Mouse (Mus musculus) bone marrow macrophage, adult 2 months (primary cell): ENCODE results near the gene Ost4.

Experiments
- CTCF ChIP-seq: IDR thresholded peaks from 2 replicates; pipeline ENCODE4 v1.5.1; 2012; ENCODE audit warnings: low read depth, mild to moderate bottlenecking, low read length, moderate library complexity
- POLR2A ChIP-seq: IDR thresholded peaks from 2 replicates; pipeline ENCODE4 v1.6.1; 2012; ENCODE audit warnings: mild to moderate bottlenecking, low read depth, low read length, borderline replicate concordance

- TF ChIP-seq CTCF (no peak), POLR2A (no peak)
Measured at GRCm38 (mm10) chr5:30914101-30914635, 6.6 kb upstream of the Ost4 start.
